Mouse (Mus musculus) embryo, embryonic 11.5 days (tissue): ENCODE measurements around the gene Oat.

Experiments
- DNase-seq: peaks from one replicate; pipeline ENCODE4 v3.0.0-alpha.2; 2012; ENCODE audit warnings: low read depth, low spot score

Oat gene

DNA sequence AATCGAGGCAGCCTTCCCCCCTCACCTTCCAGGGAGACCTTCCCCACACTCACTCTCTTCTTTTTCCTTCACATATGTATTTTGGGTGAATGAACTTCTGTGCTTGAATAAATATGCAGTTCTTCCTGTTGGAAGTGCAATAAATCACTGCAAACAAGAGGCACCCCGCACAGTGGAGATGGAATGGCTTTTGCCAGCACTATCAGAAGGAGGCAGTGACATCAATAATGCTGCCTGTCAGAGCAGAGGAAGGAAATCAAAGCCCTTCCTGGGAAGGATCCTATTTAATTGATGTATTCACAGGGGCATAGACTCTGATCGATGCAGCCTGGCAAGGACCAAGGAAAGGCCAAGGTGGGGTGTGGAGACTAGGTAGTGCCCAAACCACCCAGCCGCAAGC is 33.8 kb downstream of the Oat start:
- DNase-seq = no peak

DNA sequence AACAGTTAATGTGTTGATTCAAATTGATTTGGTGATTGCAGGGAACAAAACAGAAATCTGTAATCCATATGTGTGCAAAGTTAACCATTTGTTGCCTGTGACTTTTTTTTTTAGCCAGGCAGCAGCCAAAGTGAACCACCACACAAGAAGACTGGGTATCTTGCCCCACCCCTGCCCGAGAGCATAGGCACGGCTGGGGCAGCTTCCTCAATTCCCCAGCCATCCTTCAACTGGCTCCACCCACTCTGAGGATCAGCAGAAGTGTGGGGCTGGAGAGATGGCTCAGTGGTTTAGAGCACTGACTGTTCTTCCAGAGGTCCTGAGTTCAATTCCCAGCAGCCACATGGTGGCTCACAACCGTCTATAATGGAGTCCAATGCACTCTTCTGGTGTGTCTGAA is 34.6 kb downstream of the Oat start:
- no peak for DNase-seq

DNA sequence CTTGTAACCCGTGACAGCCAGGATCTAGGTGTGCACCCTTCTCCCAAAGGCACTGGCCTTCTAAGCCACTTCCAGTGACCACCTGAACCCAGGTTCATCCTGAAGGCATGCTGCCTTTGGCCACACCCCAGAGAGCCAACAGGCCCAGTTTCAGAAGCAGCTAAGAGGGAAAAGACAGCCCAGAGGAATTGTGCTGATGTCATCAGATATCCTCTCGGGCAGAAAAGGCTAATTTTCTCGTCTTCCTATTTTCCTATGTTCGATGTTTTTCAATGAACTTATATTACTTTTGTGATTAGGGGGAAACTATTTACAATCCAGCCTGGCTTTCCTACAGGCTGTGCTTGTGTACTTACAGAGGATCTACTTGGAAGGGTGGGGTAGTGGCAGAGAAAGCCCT is 35.6 kb downstream of the Oat start:
- no peak for DNase-seq

DNA sequence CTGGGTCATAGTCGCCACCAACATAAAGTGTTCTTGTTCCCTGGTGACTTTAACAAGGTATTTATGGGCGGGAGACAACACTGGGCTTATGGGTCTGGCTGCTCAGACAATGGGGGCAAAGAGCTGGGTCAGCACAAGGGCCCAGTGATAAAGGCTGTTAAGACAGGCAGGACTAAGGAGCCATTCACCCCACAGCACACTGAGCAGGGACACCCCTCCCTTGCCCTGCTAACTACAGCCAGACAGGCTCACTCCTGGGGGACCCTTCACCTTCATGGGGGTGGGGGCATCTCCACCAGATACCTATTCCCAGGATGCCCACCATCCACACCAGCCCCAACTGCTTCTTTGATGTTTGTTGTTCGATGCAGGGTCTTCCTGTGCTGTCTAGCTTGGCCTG is 47.0 kb downstream of the Oat start:
- no peak for DNase-seq

DNA sequence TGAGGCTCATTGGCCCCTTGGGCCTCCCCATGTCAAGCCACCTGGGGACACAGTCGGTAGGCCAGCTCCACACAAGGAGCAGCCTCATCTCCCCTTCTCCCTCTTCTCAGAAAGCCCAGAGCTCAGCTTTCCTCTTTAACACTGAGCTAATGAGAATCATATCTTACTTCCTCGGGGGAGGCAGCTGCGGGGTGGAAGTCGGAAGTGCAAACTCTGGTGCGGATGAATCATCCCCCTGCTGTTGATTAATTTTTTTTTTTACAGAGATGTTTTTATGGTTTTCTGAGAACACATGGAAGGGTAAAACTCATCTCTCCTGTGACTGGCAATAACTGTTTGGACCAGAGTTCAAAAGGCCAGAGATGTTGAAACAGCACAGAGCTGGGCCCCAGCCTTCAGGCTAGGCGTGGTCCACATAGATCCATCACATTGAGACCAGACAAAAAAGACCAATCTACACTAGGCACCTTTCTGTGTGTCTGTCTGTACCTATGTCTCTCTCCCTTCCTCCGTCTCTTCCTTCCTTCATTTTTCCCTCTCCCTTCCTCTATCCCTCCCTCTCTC is 62.7 kb downstream of the Oat start:
- DNase-seq = no peak

DNA sequence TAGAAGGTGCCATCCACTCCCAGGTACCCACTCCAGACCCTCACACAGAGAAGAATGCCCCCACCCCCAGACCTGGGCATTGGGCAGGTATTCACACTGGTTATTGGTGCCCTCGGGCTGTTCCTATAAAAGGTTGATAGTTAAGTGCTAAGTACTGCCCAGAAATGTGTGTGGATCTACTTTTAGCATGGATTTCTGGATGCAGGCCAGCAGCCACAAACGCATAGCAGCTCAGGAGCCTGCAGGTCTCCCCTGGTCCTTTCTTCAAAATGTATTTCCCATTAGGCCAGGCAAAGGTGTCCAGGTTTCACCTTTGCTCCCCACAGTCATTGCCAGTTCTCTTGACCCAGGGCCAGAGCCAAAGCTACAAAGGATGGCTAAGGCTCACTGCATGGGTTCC is 67.1 kb downstream of the Oat start:
- no peak for DNase-seq
